Mouse (Mus musculus) embryonic fibroblast, embryonic 13.5 days (primary cell): ENCODE measurements around the gene Agxt. TPM values are rescaled to one million over a fixed set of nuclear protein-coding genes. Genes with fewer than 3 reads are reported as not detected.

Source experiments
- H3K27ac ChIP-seq: 2 replicates; pipeline ENCODE4 v1.5.1; 2012; ENCODE audit warnings: low read length, control low read depth, inconsistent platforms; ENCODE audit not compliant: insufficient read depth
- H3K4me1 ChIP-seq: 2 replicates; pipeline ENCODE4 v1.6.1; 2011; ENCODE audit warnings: low read length; ENCODE audit not compliant: control insufficient read depth, insufficient read depth
- H3K4me3 ChIP-seq: 2 replicates; pipeline ENCODE4 v1.5.1; 2011; ENCODE audit warnings: mild to moderate bottlenecking, control low read depth, low read length; ENCODE audit not compliant: insufficient read depth
- CTCF ChIP-seq: IDR thresholded peaks from 2 replicates; pipeline ENCODE4 v1.5.1; 2011; ENCODE audit warnings: mild to moderate bottlenecking, control low read depth, low read length, moderate library complexity, borderline replicate concordance; ENCODE audit not compliant: insufficient read depth
- POLR2A ChIP-seq: IDR thresholded peaks from 2 replicates; pipeline ENCODE4 v1.6.1; 2011; ENCODE audit warnings: low read depth, mild to moderate bottlenecking, control low read depth, low read length, moderate library complexity
- polyA plus RNA-seq: library from polyadenylated mRNA; stranded (reverse); fragments of >200 nt; gene quantifications from 2 replicates; pipeline ENCODE4 v1.2.4, GENCODE M21; 2011; ENCODE audit warnings: low read depth; ENCODE audit not compliant: missing spikeins, insufficient read length

Agxt gene
- not detected in 2 replicates for polyA plus RNA-seq

GRCm38 (mm10) chr1:93135036-93135526 lies at the start of gene Agxt:
Gene Agxt, plus strand, starts transcription at chr1:93135240.
- no peak for TF ChIP-seq CTCF
- TF ChIP-seq POLR2A: no peak
- Histone ChIP-seq H3K4me3 (no peak within 1 kb of the TSS), H3K4me1 (no peaks in the 10 kb centered on the region), H3K27ac (no peak within 1 kb of the TSS)

- TF ChIP-seq POLR2A (no peak), CTCF (no peak)
- Histone ChIP-seq H3K4me3 (no peak overlapping the region), H3K27ac (no peak overlapping the region), H3K4me1 (no peaks in the 10 kb centered on the region)
Measured at GRCm38 (mm10) chr1:93092582-93092981, 42.5 kb upstream of the Agxt start.

- Histone ChIP-seq H3K4me3 (no peak overlapping the region), H3K27ac (no peak overlapping the region), H3K4me1 (no peaks in the 10 kb centered on the region)
- TF ChIP-seq POLR2A: no peak
- no peak for TF ChIP-seq CTCF
Measured at GRCm38 (mm10) chr1:93098956-93099355, 36.1 kb upstream of the Agxt start.

- no peak overlapping the region for H3K27ac ChIP-seq
- peak overlapping the region; percentile 54 for H3K4me3 ChIP-seq
- H3K4me1 ChIP-seq: no peaks in the 10 kb centered on the region
- no peak for TF ChIP-seq POLR2A
- TF ChIP-seq CTCF: no peak
Measured at GRCm38 (mm10) chr1:93100243-93100575, 34.8 kb upstream of the Agxt start.

- Histone ChIP-seq H3K4me3 (peak overlapping the region; percentile 54), H3K27ac (no peak overlapping the region), H3K4me1 (no peaks in the 10 kb centered on the region)
- TF ChIP-seq POLR2A (0 out of 2 replicates have a peak, but pooled peaks have one; percentile 15), CTCF (no peak)
Measured at GRCm38 (mm10) chr1:93100576-93101491, 34.2 kb upstream of the Agxt start.

GRCm38 (mm10) chr1:93101571-93102061 lies 33.4 kb upstream of the Agxt start, which contains the start of gene Kif1a:
Gene Kif1a, minus strand, starts transcription at chr1:93101951.
- TF ChIP-seq CTCF: no peak
- peak; percentile 70 for TF ChIP-seq POLR2A
- no peak within 1 kb of the TSS for H3K27ac ChIP-seq
- peak within 1 kb of the TSS; percentile 54 for H3K4me3 ChIP-seq
- no peaks in the 10 kb centered on the region for H3K4me1 ChIP-seq

GRCm38 (mm10) chr1:93102700-93103099 lies 32.3 kb upstream of the Agxt start:
- H3K27ac ChIP-seq: no peak overlapping the region
- no peak overlapping the region for H3K4me3 ChIP-seq
- H3K4me1 ChIP-seq: no peaks in the 10 kb centered on the region
- TF ChIP-seq CTCF (no peak), POLR2A (no peak)

- TF ChIP-seq POLR2A (no peak), CTCF (no peak)
- H3K27ac ChIP-seq: no peak overlapping the region
- H3K4me1 ChIP-seq: no peaks in the 10 kb centered on the region
Measured at GRCm38 (mm10) chr1:93114713-93115463, 20.2 kb upstream of the Agxt start.

GRCm38 (mm10) chr1:93115471-93115870 lies 19.6 kb upstream of the Agxt start:
- no peak overlapping the region for H3K27ac ChIP-seq
- TF ChIP-seq CTCF: no peak
- TF ChIP-seq POLR2A: no peak
- peak overlapping the region; percentile 40 for H3K4me3 ChIP-seq
- no peaks in the 10 kb centered on the region for H3K4me1 ChIP-seq

More at GRCm38 (mm10) chr1:93114713-93115463, 20.2 kb upstream of the Agxt start:
- peak overlapping the region; percentile 40 for H3K4me3 ChIP-seq

GRCm38 (mm10) chr1:93118816-93119215 lies 16.2 kb upstream of the Agxt start:
- Histone ChIP-seq H3K4me1 (no peaks in the 10 kb centered on the region), H3K27ac (no peak overlapping the region), H3K4me3 (no peak overlapping the region)
- TF ChIP-seq POLR2A: no peak
- no peak for TF ChIP-seq CTCF
